Mouse (Mus musculus) CH12.LX (cell line): ENCODE data around the gene Wipf1. TPM values are rescaled to one million over a fixed set of nuclear protein-coding genes. Genes with fewer than 3 reads are reported as not detected.

Experiments
- DNase-seq: peaks from one replicate; pipeline ENCODE4 v3.0.0-alpha.2; 2013; ENCODE audit errors: extremely low read depth
- H3K27ac ChIP-seq: 2 replicates; pipeline ENCODE4 v1.5.1; 2012; ENCODE audit warnings: low read depth, mild to moderate bottlenecking, control low read depth, moderate library complexity; ENCODE audit not compliant: insufficient read depth
- H3K27me3 ChIP-seq: replicated peaks from 2 replicates; pipeline ENCODE3; 2012; ENCODE audit warnings: inconsistent platforms
- H3K36me3 ChIP-seq, 2 experiments: replicated peaks in 1 of 2; 2 replicates each; pipeline versions ENCODE3 to v1.6.1; 2012; ENCODE audit warnings: inconsistent platforms in 1 of 2, low read length in 1 of 2, mild to moderate bottlenecking in 1 of 2, mixed read lengths in 1 of 2, moderate library complexity in 1 of 2; ENCODE audit not compliant: control insufficient read depth in 1 of 2, insufficient read depth in 1 of 2
- H3K4me1 ChIP-seq, 2 experiments: 2 replicates each; pipeline ENCODE4 v1.6.1; 2012; ENCODE audit warnings: inconsistent platforms in 1 of 2, moderate library complexity in 1 of 2; ENCODE audit not compliant: insufficient read depth in 2 of 2, control insufficient read depth in 1 of 2
- H3K4me2 ChIP-seq: 2 replicates; pipeline ENCODE4 v1.6.1; 2012; ENCODE audit warnings: low read depth, mild to moderate bottlenecking, control low read depth; ENCODE audit not compliant: poor library complexity, insufficient read depth, severe bottlenecking
- H3K4me3 ChIP-seq, 3 experiments: fragments of 150-350 bp in 1 of 3; sonication (generic) in 1 of 3; replicated peaks in 1 of 3; 2 replicates each; pipeline versions ENCODE3 to v1.5.1; 2011 to 2012; ENCODE audit warnings: low read depth in 2 of 3, low read length in 2 of 3, mild to moderate bottlenecking in 2 of 3, moderate library complexity in 2 of 3, control low read depth in 1 of 3, improper control_type of control experiment in 1 of 3, inconsistent platforms in 1 of 3, mixed read lengths in 1 of 3; ENCODE audit not compliant: poor library complexity in 1 of 3
- H3K79me2 ChIP-seq: replicated peaks from 2 replicates; pipeline ENCODE4 v1.6.1; 2012; ENCODE audit warnings: mild to moderate bottlenecking, moderate library complexity; ENCODE audit not compliant: control insufficient read depth, poor library complexity, insufficient read depth, severe bottlenecking; ENCODE audit errors: extremely low read depth
- H3K9ac ChIP-seq: 2 replicates; pipeline ENCODE4 v1.6.1; 2012; ENCODE audit warnings: low read depth, mild to moderate bottlenecking, control low read depth, moderate library complexity; ENCODE audit not compliant: insufficient read depth
- H3K9me3 ChIP-seq: replicated peaks from 2 replicates; pipeline ENCODE3; 2012; ENCODE audit warnings: low read length, inconsistent platforms, mixed read lengths
- BHLHE40 ChIP-seq: IDR thresholded peaks from 2 replicates; pipeline ENCODE4 v1.6.1; 2011; ENCODE audit warnings: mild to moderate bottlenecking, low read depth, low read length, improper control_type of control experiment
- CHD1 ChIP-seq: IDR thresholded peaks from 2 replicates; pipeline ENCODE4 v1.6.1; 2012; ENCODE audit warnings: low read depth, low read length, improper control_type of control experiment, inconsistent platforms
- CHD2 ChIP-seq: IDR thresholded peaks from 2 replicates; pipeline ENCODE4 v1.6.1; 2011; ENCODE audit warnings: low read length, improper control_type of control experiment
- CTCF ChIP-seq, 2 experiments: IDR thresholded peaks in 1 of 2; conservative IDR thresholded peaks in 1 of 2; 2 replicates each; pipeline ENCODE4 v1.5.1; 2011 to 2012; ENCODE audit warnings: low read depth in 2 of 2, low read length in 2 of 2, improper control_type of control experiment in 1 of 2, inconsistent platforms in 1 of 2, mild to moderate bottlenecking in 1 of 2, moderate library complexity in 1 of 2
- E2F4 ChIP-seq: IDR thresholded peaks from 2 replicates; pipeline ENCODE4 v1.6.1; 2011; ENCODE audit warnings: low read depth, low read length, improper control_type of control experiment; ENCODE audit not compliant: insufficient replicate concordance
- ELF1 ChIP-seq: IDR thresholded peaks from 2 replicates; pipeline ENCODE4 v1.6.1; 2014; ENCODE audit warnings: low read depth, mild to moderate bottlenecking, inconsistent platforms, low read length, improper control_type of control experiment
- EP300 ChIP-seq: IDR thresholded peaks from 2 replicates; pipeline ENCODE4 v1.6.1; 2011; ENCODE audit warnings: low read length, improper control_type of control experiment
- GABPA ChIP-seq: IDR thresholded peaks from 2 replicates; pipeline ENCODE4 v1.6.1; 2012; ENCODE audit warnings: low read depth, low read length, improper control_type of control experiment, inconsistent platforms; ENCODE audit not compliant: insufficient replicate concordance
- HCFC1 ChIP-seq: IDR thresholded peaks from 2 replicates; pipeline ENCODE4 v1.6.1; 2012; ENCODE audit warnings: low read depth, mild to moderate bottlenecking, inconsistent platforms, low read length, improper control_type of control experiment
- IRF4 ChIP-seq: IDR thresholded peaks from 2 replicates; pipeline ENCODE4 v1.6.1; 2014; ENCODE audit warnings: low read depth, mild to moderate bottlenecking, inconsistent platforms, low read length, improper control_type of control experiment
- JUN ChIP-seq: IDR thresholded peaks from 2 replicates; pipeline ENCODE4 v1.6.1; 2011; ENCODE audit warnings: low read depth, mild to moderate bottlenecking, low read length, improper control_type of control experiment, moderate library complexity; ENCODE audit not compliant: insufficient read depth
- JUND ChIP-seq: conservative IDR thresholded peaks from 2 replicates; pipeline ENCODE4 v1.6.1; 2011; ENCODE audit warnings: low read depth, low read length, improper control_type of control experiment
- MAX ChIP-seq: IDR thresholded peaks from 2 replicates; pipeline ENCODE4 v1.6.1; 2011; ENCODE audit warnings: low read length, improper control_type of control experiment
- MYC ChIP-seq: IDR thresholded peaks from 2 replicates; pipeline ENCODE4 v1.6.1; 2011; ENCODE audit warnings: low read depth, mild to moderate bottlenecking, improper control_type of control experiment, low read length
- NRF1 ChIP-seq: IDR thresholded peaks from 2 replicates; pipeline ENCODE4 v1.6.1; 2014; ENCODE audit warnings: low read depth, mild to moderate bottlenecking, inconsistent platforms, low read length, improper control_type of control experiment, moderate library complexity
- RAD21 ChIP-seq: IDR thresholded peaks from 2 replicates; pipeline ENCODE4 v1.6.1; 2011; ENCODE audit warnings: low read depth, mild to moderate bottlenecking, low read length, improper control_type of control experiment, moderate library complexity
- SMC3 ChIP-seq: IDR thresholded peaks from 2 replicates; pipeline ENCODE4 v1.6.1; 2011; ENCODE audit warnings: low read depth, low read length, improper control_type of control experiment
- TCF12 ChIP-seq: IDR thresholded peaks from 2 replicates; pipeline ENCODE4 v1.6.1; 2014; ENCODE audit warnings: low read depth, mild to moderate bottlenecking, inconsistent platforms, low read length, improper control_type of control experiment
- UBTF ChIP-seq: IDR thresholded peaks from 2 replicates; pipeline ENCODE4 v1.6.1; 2012; ENCODE audit warnings: low read depth, mild to moderate bottlenecking, inconsistent platforms, low read length, improper control_type of control experiment, moderate library complexity
- USF1 ChIP-seq: IDR thresholded peaks from 2 replicates; pipeline ENCODE4 v1.6.1; 2014; ENCODE audit warnings: low read depth, mild to moderate bottlenecking, inconsistent platforms, low read length, improper control_type of control experiment
- ZC3H11A ChIP-seq: IDR thresholded peaks from 2 replicates; pipeline ENCODE4 v1.6.1; 2012; ENCODE audit warnings: low read depth, mild to moderate bottlenecking, inconsistent platforms, low read length, improper control_type of control experiment
- ZNF384 ChIP-seq: IDR thresholded peaks from 2 replicates; pipeline ENCODE4 v1.6.1; 2012; ENCODE audit warnings: low read depth, low read length, improper control_type of control experiment, inconsistent platforms
- dilution Hi-C: fragments of 300-500 bp; cut with MboI; formaldehyde crosslinking; loops from 2 replicates; pipeline ENCODE4 v1.14.3; 2020; ENCODE audit warnings: low sequenced_read_pairs; ENCODE audit not compliant: extremely low pct_unique_long_range_greater_than_20kb, extremely low pct_ligation_motif_present
- in situ Hi-C: fragments of 300-500 bp; cut with MboI; formaldehyde crosslinking; loops from 3 replicates; pipeline ENCODE4 v1.14.3; 2019; ENCODE audit warnings: low sequenced_read_pairs, low pct_ligation_motif_present, low pct_unique_long_range_greater_than_20kb, mixed read lengths
- polyA plus RNA-seq: library from polyadenylated mRNA; unstranded; fragments of >175 nt; gene quantifications from 2 replicates; pipeline ENCODE4 v1.2.1, GENCODE M21; 2012; ENCODE audit warnings: low read depth; ENCODE audit not compliant: insufficient read length
- total RNA-seq, 2 experiments: library from RNA; depleted of rRNA; stranded (reverse); fragments of 300-350 nt in 1 of 2; fragments of >200 nt in 1 of 2; gene quantifications; 2 replicates each; pipeline ENCODE4 v1.2.3; 2012 to 2014

Gene Wipf1
- total and polyA plus RNA-seq, 3 experiments = 18.3 to 95.0 (median 21.8) TPM

DNA sequence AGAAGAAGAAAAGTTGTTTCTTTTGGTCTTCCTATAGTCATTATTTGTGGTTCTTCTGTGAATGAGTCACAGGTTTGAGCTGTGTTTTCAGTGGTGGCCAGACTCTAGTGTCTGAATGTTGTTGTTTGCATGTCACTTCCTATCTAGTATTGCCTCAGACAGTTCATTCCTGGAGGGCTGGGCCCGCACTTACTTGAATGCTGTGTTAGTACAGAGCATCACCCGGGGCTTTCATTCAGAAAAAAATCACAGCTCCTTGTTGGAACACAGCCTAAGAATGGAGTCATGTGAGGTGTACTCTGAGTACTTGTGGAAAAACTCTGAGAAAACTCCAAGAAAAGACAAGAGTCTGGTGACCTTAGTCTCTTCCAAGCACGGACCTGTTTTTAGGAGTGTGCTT is 23.4 kb upstream of the Wipf1 start:
- dilution Hi-C loops = no loop called here

DNA sequence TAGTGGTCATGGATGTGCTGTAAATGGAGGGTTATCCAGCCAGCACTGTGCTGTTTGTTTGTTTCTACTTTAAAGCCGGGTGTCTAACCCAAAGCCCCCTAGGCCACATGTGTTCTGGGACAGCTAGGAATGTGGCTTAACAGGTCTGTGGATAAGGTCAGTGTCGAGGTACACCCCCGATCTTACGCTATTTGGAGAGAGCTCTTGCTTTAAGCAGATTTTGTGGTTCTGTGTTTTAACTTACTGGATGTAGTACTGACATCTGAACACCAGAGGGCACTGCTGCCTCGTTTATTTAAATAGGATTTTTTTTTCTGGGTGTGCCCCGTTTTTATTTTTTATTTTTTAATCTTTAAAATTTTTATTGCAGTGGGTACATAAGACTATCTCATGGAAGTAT is 21.2 kb upstream of the Wipf1 start:
- no peaks in the 10 kb centered on the region for H3K36me3 ChIP-seq
- H3K27me3 ChIP-seq = no peaks in the 10 kb centered on the region
- TF ChIP-seq MAX (no peak), SMC3 (peak; percentile 60), USF1 (no peak), RAD21 (peak; percentile 79), E2F4 (0 out of 2 replicates have a peak, but pooled peaks have one; percentile 16), CTCF (conservative IDR thresholded peaks at IDR 0.05 in 1 of 2, IDR thresholded peaks at IDR 0.05 in 1 of 2; ENCODE audit: low read depth in 2 of 2, low read length in 2 of 2) (peak; percentile 67 to 83), TCF12 (no peak), UBTF (no peak), HCFC1 (0 out of 2 replicates have a peak, but pooled peaks have one; percentile 13), IRF4 (no peak), MYC (peak; percentile 42; the same call in 1 of the 2 replicates), GABPA (no peak), ZC3H11A (peak; percentile 32; the same call in 1 of the 2 replicates), NRF1 (no peak), JUN (no peak), JUND (0 out of 2 replicates have a peak, but pooled peaks have one; percentile 26), ZNF384 (peak; percentile 96), CHD2 (no peak), BHLHE40 (no peak)
- H3K27ac ChIP-seq = no peak overlapping the region
- H3K9ac ChIP-seq = peak overlapping the region; percentile 27
- H3K4me2 ChIP-seq = peak overlapping the region; percentile 54
- in situ Hi-C loops = loop anchor here (25.0 kb wide), 1 partner anchor 337 kb away; the partner anchor contains the start of gene Atf2
- dilution Hi-C loops = no loop called here
- H3K79me2 ChIP-seq = no peaks in the 10 kb centered on the region
- peak; percentile 60 for DNase-seq
- H3K4me3 ChIP-seq = no peak overlapping the region
- peaks cover 23 to 43% of the 10 kb centered on the region in 2 experiments for H3K4me1 ChIP-seq
- no peaks in the 10 kb centered on the region for H3K9me3 ChIP-seq

More for the DNA sequence above, 23.4 kb upstream of the Wipf1 start:
- Histone ChIP-seq H3K79me2 (no peaks in the 10 kb centered on the region), H3K9ac (0 out of 2 replicates have a peak overlapping the region, but pooled peaks have one; percentile 8), H3K27ac (no peak overlapping the region)
- DNase-seq = no peak
- TF ChIP-seq EP300 = peak; percentile 48; the same call in 1 of the 2 replicates
- TF ChIP-seq RAD21 = no peak
- TF ChIP-seq NRF1 = no peak
- peak; percentile 42; the same call in 1 of the 2 replicates for TF ChIP-seq IRF4
- TF ChIP-seq HCFC1 = no peak
- TF ChIP-seq BHLHE40 = 0 out of 2 replicates have a peak, but pooled peaks have one; percentile 15
- TF ChIP-seq ELF1 = no peak
- TF ChIP-seq MYC = 0 out of 2 replicates have a peak, but pooled peaks have one; percentile 20
- no peak for TF ChIP-seq CHD1
- TF ChIP-seq, all 38 proteins: peak for 4
- H3K4me3 ChIP-seq = no peak overlapping the region
- no peaks in the 10 kb centered on the region for H3K27me3 ChIP-seq
- in situ Hi-C loops = loop anchor here (25.0 kb wide), 1 partner anchor 334 kb away; the partner anchor contains the start of gene Atf2
- peaks cover 18 to 41% of the 10 kb centered on the region in 2 experiments for H3K4me1 ChIP-seq
- no peaks in the 10 kb centered on the region for H3K9me3 ChIP-seq
- no peaks in the 10 kb centered on the region for H3K36me3 ChIP-seq
- no peak overlapping the region for H3K4me2 ChIP-seq
